Mouse (Mus musculus) T-helper 17 cell (primary cell): ENCODE measurements at regions not wholly inside any gene's neighbourhood (a gene's known extent, or its start where the extent isn't known, plus 50 kb on each side); places are given as distances from the start of the nearest gene placed in this dataset.

Experiments
- in situ Hi-C, 2 experiments: fragments of 300-600 bp; cut with MboI, MseI; formaldehyde crosslinking; loops; 1 replicate in 1 of 2; 2 replicates in 1 of 2; pipeline ENCODE4 v1.15.1; 2025; ENCODE audit warnings: high pct_unique_total_duplicates in 2 of 2

GRCm38 (mm10) chr2:161470844-161471243 lies 362.0 kb upstream of the Chd6 start:
- in situ Hi-C loops = no loop called here

- in situ Hi-C loops = no loop called here
Observed at GRCm38 (mm10) chr2:161470025-161470424, 361.1 kb upstream of the Chd6 start.

GRCm38 (mm10) chr2:161467035-161467434 lies 358.2 kb upstream of the Chd6 start:
- in situ Hi-C loops = no loop called here

- in situ Hi-C loops = no loop called here
Observed at GRCm38 (mm10) chr2:161460600-161460999, 351.7 kb upstream of the Chd6 start.

- in situ Hi-C loops = no loop called here
Observed at GRCm38 (mm10) chr2:161454466-161454865, 345.6 kb upstream of the Chd6 start.

GRCm38 (mm10) chr2:161433816-161434215 lies 324.9 kb upstream of the Chd6 start:
- in situ Hi-C loops = no loop called here

- in situ Hi-C loops = no loop called here
Observed at GRCm38 (mm10) chr2:161429294-161429693, 320.4 kb upstream of the Chd6 start.

GRCm38 (mm10) chr2:161425587-161425986 lies 316.7 kb upstream of the Chd6 start:
- in situ Hi-C loops = no loop called here

GRCm38 (mm10) chr2:161418062-161418461 lies 309.2 kb upstream of the Chd6 start:
- in situ Hi-C loops = no loop called here

GRCm38 (mm10) chr2:161416218-161416927 lies 307.5 kb upstream of the Chd6 start:
- in situ Hi-C loops = no loop called here

- in situ Hi-C loops = no loop called here
Observed at GRCm38 (mm10) chr2:161408306-161408705, 299.4 kb upstream of the Chd6 start.

- in situ Hi-C loops = no loop called here
Observed at GRCm38 (mm10) chr2:161405847-161406384, 297.0 kb upstream of the Chd6 start.

- in situ Hi-C loops = no loop called here
Observed at GRCm38 (mm10) chr2:161398061-161398460, 289.2 kb upstream of the Chd6 start.

- in situ Hi-C loops = no loop called here
Observed at GRCm38 (mm10) chr2:161390954-161391690, 282.2 kb upstream of the Chd6 start.

GRCm38 (mm10) chr2:161389318-161389835 lies 280.5 kb upstream of the Chd6 start:
- in situ Hi-C loops = no loop called here

GRCm38 (mm10) chr2:161387054-161387453 lies 278.2 kb upstream of the Chd6 start:
- in situ Hi-C loops = no loop called here

- in situ Hi-C loops = no loop called here
Observed at GRCm38 (mm10) chr2:161382411-161382810, 273.5 kb upstream of the Chd6 start.

- in situ Hi-C loops = no loop called here
Observed at GRCm38 (mm10) chr2:161378313-161378712, 269.4 kb upstream of the Chd6 start.

- in situ Hi-C loops = no loop called here
Observed at GRCm38 (mm10) chr2:161362325-161362724, 253.4 kb upstream of the Chd6 start.

- in situ Hi-C loops = no loop called here
Observed at GRCm38 (mm10) chr2:161349110-161349509, 240.2 kb upstream of the Chd6 start.

- in situ Hi-C loops = no loop called here
Observed at GRCm38 (mm10) chr2:161344018-161344417, 235.1 kb upstream of the Chd6 start.

GRCm38 (mm10) chr2:161342648-161343047 lies 233.8 kb upstream of the Chd6 start:
- in situ Hi-C loops = no loop called here
